Mouse (Mus musculus): Measurements from ENCODE around the gene Med16.

Med16 gene

DNA sequence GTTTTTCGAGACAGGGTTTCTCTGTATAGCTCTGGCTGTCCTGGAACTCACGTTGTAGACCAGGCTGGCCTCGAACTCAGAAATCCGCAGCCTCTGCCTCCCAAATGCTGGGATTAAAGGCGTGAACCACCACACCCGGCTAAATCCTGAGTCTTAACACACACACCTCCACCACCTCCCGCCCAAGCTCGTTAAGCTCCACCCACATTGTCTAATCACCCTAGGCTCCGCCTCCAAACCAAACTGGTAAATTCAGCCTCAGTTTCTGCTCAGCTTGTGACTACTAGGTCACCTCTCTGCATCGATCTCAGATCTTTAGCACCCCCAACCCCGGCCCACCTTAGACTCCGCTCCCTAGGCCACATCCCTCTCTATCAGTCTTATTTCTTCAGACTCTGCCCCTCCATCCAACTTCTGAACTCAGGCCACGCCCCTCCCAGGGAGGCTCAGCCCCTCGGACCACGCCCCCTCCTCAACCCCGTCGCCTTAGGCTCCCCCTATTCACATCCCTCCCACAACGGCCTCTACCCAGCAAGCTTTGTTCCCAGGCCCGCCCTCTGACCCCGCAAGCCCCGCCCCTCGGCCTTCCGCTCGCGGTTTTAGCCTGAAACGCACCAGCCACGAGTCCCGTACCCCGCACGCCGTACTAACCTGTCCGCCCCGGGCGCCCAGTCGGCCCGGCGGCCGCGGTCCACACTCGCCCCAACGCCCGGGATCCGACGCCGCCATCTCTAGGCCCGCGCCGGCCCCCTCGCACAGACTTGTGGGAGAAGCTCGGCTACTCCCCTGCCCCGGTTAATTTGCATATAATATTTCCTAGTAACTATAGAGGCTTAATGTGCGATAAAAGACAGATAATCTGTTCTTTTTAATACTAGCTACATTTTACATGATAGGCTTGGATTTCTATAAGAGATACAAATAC, at the start of gene Med16:
Gene Med16 (minus strand): TSS at position 757 of the 925 bp plus-strand sequence.
- DNase-seq (ENCODE audit: low spot score), result peak; percentile 98

DNA sequence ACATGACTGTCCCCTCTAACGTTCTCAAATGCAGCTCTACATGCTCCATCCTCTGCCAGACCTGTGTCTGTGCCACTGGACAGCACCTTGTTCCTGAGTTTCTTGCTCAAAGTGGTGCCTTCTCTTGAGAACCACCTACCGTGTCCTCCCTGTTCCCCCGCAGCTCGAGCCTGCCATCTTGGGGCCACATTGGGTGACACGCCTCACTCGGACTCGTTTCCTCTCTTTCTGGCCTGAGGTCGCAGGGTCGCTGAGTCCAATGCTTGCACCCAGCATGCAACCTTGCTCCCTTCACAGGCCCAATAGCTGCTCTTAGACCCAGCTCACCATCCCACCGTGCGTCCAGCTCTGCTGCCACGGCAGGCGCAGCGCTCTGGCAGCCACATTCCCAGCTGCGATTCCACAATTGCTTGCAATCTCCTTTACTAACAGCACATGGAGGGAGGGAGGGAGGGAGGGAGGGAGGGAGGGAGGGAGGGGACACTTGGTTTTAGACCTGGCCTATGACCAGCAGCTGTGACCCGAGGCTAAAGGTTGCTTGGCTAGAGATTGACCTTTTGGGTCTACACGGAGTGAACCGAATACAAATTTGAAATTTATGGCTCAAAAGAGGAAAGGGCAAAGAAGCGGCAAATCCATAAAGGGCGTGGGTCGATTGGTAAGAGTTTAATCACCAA, 49.6 kb upstream of the Med16 start:
- peak; percentile 93 for DNase-seq (ENCODE audit: low spot score)

DNA sequence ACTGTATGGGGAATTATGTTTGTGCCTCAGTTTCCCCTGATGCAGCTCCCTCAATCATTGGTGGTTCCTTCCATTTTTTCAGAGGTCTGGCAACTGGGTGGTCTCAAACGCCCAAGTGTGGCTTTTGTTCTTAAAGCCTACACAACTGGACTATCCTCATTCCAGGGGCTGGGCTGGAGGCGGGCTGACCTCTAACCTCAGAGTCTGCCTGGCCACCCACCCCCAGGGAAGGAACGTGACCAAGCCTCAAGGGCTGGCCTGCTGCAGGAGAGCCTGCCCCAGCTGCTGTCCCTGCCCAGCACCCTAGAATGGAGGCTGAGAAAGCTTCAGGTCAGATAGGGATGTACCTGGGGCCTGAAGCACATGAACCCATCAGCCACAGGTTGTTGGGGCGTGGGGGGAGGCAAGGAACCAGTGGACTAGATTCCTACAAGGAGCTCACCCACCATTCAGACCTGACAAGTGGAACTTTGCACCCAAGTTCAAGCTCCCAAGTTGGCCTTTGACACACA, 48.0 kb upstream of the Med16 start:
- no peak for DNase-seq (ENCODE audit: low spot score)

GRCm38 (mm10) chr10:79955691-79956090, 47.0 kb upstream of the Med16 start:
- no peak for DNase-seq (ENCODE audit: low spot score)

GRCm38 (mm10) chr10:79953946-79954345, 45.2 kb upstream of the Med16 start:
- DNase-seq (ENCODE audit: low spot score), result no peak

DNA sequence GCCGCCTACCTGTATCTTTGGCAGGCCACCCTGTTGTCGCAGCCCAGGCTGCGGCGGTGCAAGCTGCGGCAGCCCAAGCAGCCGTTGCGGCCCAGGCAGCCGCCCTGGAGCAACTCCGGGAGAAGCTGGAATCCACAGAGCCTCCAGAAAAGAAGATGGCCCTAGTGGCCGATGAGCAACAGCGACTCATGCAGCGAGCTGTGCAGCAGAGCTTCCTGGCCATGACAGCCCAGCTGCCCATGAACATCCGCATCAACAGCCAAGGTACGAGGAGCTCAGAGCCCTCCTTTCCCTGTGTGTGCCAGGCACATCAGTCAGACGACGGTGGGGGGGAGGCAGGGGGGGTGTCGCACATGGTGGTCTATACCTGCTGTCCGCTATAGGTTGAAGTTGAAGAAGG, 41.9 kb upstream of the Med16 start:
- no peak for DNase-seq (ENCODE audit: low spot score)

DNA sequence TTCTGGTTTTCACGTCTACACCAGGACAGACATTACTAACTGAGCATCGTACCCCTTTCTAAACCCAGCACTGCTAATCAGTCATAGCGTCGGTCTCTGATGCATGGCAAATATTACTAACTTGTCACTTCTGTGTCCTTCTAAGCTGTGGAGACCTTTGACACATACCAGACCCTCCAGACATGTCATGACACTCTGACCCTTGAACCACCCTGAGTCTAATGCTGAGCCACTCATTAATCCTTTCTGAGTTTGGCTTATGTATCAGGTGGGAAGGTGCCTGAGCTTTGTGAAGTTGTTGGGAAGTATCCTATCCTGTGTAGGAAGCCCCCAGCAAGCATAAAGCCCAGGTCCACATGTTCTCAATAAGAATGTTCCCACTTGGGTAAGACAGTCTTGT, 41.1 kb upstream of the Med16 start:
- DNase-seq (ENCODE audit: low spot score), result no peak

- no peak for DNase-seq (ENCODE audit: low spot score)
Observed at GRCm38 (mm10) chr10:79947502-79947901, 38.8 kb upstream of the Med16 start.

- no peak for DNase-seq (ENCODE audit: low spot score)
Observed at GRCm38 (mm10) chr10:79946752-79947322, 38.1 kb upstream of the Med16 start.

- DNase-seq (ENCODE audit: low spot score), result peak; percentile 73
Observed at GRCm38 (mm10) chr10:79945507-79946234, 36.9 kb upstream of the Med16 start.

DNA sequence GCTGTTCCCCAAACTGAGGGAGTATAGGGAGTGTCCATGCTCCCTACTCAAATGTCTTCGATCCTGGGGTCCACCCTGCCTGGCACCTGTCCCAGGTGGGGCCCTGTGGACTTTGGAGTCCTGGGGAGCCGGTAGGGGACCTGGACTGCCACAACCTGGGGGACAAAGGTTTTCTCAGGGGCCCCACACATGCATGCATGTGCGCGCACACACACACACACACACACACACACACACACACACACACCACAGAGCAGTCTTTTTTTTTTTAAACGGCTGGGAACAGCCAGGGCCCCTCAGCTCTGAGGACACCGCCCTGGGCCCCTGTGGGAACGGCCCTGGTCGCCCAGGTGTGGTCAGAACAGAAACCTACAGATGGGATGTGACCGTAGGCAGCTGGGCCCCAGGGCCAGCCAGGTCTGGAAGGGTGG, 34.8 kb upstream of the Med16 start:
- DNase-seq (ENCODE audit: low spot score), result no peak

DNA sequence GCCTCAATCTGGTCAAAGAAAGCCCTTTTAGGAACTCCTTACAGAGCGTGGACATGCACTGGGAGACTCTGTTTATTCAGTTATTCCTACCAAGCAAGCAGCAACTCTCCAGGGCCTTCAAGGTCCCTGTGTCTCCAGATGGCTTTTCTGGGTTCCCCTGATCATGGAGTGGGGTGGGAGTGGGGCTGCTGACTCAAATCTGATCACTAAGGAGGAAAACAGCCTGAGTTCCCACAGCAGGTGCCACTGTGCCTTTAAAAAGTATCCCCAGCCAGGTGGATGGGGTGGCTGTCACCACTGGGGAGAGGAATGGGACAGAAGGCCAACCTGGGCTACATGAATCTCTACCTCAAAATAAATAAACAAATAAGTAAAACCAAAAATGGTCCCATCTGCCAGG, 34.3 kb upstream of the Med16 start:
- no peak for DNase-seq (ENCODE audit: low spot score)

GRCm38 (mm10) chr10:79940749-79941148, 32.0 kb upstream of the Med16 start:
- no peak for DNase-seq (ENCODE audit: low spot score)

DNA sequence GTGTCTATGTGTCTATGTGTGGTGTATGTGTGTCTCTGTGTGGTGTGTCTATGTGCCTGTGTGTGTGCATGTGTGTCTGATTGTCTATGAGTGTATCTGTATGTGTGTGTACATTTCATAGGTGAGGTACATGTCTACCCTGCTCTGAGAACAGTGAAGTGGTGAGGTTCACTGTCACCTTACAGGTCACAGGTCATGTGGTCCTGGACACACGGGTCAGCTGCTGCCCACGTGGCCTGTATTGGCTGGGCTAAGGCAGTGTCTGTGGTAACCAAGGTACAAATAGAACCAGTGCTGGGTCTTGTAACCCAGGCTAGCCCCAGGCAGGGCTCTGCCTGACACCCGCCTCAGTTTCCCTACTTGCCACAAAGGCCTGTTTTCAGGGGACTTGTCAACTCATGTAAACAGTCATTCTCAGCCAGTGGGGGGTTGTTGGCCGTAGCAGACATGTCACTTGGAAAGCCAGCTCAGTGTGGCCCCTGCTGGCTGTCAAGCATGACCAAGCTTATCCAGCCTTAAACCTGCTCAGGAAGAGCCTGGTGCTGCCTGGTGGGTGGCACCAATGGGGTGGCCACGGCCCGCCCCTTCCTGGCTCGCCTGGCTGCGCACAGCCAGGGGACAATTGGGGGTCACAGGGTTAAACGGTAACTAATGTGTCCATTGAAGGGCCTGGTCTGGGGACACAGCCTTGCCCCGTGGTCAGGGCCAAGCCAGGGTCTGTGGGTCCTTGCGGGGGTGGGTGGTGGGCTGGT, 29.2 kb upstream of the Med16 start:
- DNase-seq (ENCODE audit: low spot score), result no peak

GRCm38 (mm10) chr10:79936911-79937441, 28.3 kb upstream of the Med16 start:
- peak; percentile 87 for DNase-seq (ENCODE audit: low spot score)

GRCm38 (mm10) chr10:79936284-79936910, 27.7 kb upstream of the Med16 start:
- DNase-seq (ENCODE audit: low spot score), result peak; percentile 62

- no peak for DNase-seq (ENCODE audit: low spot score)
Observed at GRCm38 (mm10) chr10:79934794-79935569, 26.3 kb upstream of the Med16 start.

DNA sequence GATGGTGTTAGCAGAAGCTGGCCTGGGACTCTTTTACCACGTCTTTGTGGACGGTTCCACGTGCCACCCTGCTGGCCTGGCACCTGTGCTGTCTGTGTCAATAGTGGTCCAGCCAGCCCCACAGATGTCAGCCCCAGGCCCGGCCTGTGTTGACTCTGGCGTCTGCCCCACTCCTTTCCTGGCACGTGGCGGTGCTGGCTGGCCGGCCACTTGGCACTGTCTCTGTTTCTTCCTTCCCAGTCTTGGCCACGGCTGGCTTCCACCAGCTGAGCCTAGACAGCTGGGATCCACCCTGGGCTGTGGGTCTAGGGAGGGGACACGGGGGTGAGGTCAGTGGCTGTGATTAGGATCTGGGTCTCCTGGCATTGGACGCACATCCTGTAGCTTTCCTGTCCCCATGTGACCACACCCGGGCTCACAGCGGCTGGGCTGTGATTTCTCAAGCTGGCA, 25.6 kb upstream of the Med16 start:
- peak; percentile 97 for DNase-seq (ENCODE audit: low spot score)

DNA sequence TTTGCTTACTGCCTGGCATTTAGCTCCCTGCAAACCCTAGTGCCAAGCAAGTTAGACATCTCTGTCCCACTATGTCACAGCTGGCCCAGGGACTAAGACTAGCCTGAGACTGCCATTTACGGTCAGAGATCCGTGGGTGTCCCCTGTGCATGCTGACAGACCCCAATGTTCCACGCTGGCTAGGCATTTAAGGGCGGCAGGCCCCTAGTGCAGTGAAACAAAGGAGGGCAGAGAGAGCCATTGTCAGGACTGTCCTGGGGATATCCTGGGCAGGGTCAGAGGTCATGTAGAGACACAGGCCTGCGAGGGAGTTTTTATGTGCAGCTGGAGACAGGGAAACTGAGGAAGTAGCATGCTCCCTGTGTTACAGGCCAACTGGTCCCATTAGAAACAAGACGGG, 25.1 kb upstream of the Med16 start:
- no peak for DNase-seq (ENCODE audit: low spot score)
